Mouse (Mus musculus): ENCODE data around the gene Vwa7. TPM values are rescaled to one million over a fixed set of nuclear protein-coding genes. Genes with fewer than 3 reads are reported as not detected.

The Vwa7 gene
- polyA plus RNA-seq, 1 experiment from 2014 or later: 0.14 TPM

GRCm38 (mm10) chr17:35043794-35044193, 27.4 kb downstream of the Vwa7 start:
- Histone ChIP-seq H3K4me1 (peaks cover 13% of the 10 kb centered on the region; the same call in 1 of the 2 replicates), H3K36me3 (no peaks in the 10 kb centered on the region), H3K4me3 (no peak overlapping the region), H3K9me3 (no peaks in the 10 kb centered on the region), H3K27ac (replicated peaks) (no peak overlapping the region), H3K9ac (replicated peaks) (no peak overlapping the region), H3K27me3 (no peaks in the 10 kb centered on the region), H3K4me2 (replicated peaks) (no peak overlapping the region)
- no peak for ATAC-seq (replicated peaks)
- 89% methylated on average over 4 of the region's 4 CpGs for WGBS

DNA sequence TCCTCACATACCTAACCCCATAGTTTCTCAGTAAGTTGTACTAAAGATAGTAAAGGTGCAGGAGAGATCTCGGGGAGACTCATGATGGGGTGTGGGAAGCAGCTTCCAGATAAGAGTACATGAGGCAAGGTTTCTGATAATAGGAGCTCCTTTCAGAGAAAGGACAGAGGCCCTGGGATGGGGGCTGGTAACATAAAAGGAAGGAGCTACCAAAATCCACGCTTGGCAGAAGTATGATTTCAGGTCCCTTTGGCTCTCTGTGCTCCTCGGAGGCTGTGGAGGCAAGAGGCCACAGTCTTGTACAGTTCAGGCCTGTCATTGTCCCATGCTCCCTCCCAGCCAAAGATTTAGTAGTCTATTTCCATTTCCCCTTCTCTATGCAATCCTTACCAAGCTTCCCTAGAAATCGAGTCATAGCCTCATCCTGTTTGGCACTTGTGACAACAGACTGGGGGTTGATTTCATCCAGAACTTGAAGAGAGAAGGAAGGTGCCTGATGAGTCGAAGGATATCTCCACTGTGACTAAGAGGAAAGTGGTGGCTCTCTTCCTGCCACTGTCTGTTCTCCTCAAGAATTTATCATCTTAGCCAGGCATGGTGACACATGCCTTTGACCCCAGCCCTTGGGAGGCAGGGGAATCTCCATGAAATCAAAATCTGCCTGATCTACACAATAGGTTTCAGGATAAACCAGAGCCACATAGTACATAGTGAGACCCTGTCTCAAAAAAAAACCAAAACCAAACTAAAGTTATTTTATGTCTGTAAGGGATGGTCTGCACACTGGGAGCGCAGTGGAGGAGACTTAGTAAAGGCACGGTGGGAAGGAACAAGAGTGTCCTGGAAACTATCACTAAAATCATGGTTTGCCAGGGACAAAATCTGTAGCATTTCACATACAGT, 28.8 kb downstream of the Vwa7 start:
- Histone ChIP-seq H3K27ac (replicated peaks) (no peak overlapping the region), H3K9me3 (no peaks in the 10 kb centered on the region), H3K4me2 (replicated peaks) (peak overlapping the region; percentile 84), H3K27me3 (no peaks in the 10 kb centered on the region), H3K9ac (replicated peaks) (no peak overlapping the region; the same call in 1 of the 2 replicates), H3K4me3 (peak overlapping the region; percentile 48), H3K4me1 (peaks cover 24% of the 10 kb centered on the region), H3K36me3 (no peaks in the 10 kb centered on the region)
- ATAC-seq (replicated peaks): no peak
- 87% methylated on average over 7 of the region's 7 CpGs for WGBS

DNA sequence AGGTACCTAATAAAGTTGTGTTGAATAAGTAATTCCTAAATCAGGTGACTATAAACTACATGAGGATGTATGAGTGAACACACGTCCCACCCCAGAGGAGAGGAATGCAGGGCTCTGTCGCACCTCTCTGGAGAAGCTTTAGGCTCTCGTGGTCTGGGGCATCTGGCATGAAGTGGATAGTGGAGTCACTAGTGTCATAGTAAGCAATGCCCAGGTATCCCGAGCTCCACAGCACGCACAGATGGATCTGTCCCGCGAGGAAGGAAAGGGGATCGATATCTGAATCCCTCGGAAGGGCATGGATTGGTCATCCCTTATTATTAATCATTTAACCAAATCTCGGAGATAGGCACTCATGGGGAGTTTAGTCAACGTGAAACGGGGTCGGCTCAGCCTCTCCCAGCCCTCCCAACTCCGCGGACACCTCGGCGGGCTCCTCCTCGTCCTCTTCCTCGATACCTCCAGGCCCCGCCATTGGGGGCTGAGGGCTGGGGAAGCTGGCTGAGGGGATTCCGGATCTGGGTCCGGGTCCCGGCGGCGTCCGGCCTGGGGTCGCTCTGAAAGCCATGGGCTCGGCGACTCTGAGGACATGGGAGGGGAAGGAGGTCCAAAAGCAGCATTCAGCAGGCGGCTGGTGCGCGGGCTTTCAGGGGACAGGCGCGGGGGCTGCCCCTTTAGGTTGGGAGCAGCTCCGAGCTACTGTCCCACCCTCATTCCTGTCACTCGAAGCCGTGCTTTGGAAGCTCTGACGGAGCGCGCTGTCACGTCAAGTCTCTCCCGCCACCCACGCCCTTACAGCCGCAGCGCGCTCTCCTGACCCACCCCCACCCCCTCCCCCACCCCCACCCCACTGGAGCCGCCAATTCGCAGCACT, 29.7 kb downstream of the Vwa7 start:
- peak overlapping the region; percentile 48 for H3K4me3 ChIP-seq
- 6% methylated on average over 48 of the region's 48 CpGs for WGBS
- ATAC-seq (replicated peaks): peak; percentile 79
- no peaks in the 10 kb centered on the region for H3K27me3 ChIP-seq
- no peaks in the 10 kb centered on the region for H3K36me3 ChIP-seq
- peaks cover 30% of the 10 kb centered on the region for H3K4me1 ChIP-seq
- peak overlapping the region; percentile 84 for H3K4me2 ChIP-seq (replicated peaks)
- no peaks in the 10 kb centered on the region for H3K9me3 ChIP-seq
- H3K27ac ChIP-seq (replicated peaks): peak overlapping the region; percentile 63
- H3K9ac ChIP-seq (replicated peaks): peak overlapping the region; percentile 65

GRCm38 (mm10) chr17:35046681-35047455, 30.5 kb downstream of the Vwa7 start, which contains the start of gene Msh5:
Gene Msh5, minus strand, starts transcription at chr17:35046745.
- H3K4me2 ChIP-seq (replicated peaks): peak within 1 kb of the TSS; percentile 84
- peak; percentile 99 for ATAC-seq (replicated peaks)
- peak within 1 kb of the TSS; percentile 65 for H3K9ac ChIP-seq (replicated peaks)
- peak within 1 kb of the TSS; percentile 48 for H3K4me3 ChIP-seq
- no peaks in the 10 kb centered on the region for H3K36me3 ChIP-seq
- WGBS: 3% methylated on average over 33 of the region's 33 CpGs
- H3K27me3 ChIP-seq: no peaks in the 10 kb centered on the region
- H3K4me1 ChIP-seq: peaks cover 38% of the 10 kb centered on the region
- H3K9me3 ChIP-seq: no peaks in the 10 kb centered on the region
- peak within 1 kb of the TSS; percentile 63 for H3K27ac ChIP-seq (replicated peaks)

- Histone ChIP-seq H3K36me3 (0 out of 2 replicates have a peak, but pooled peaks cover under 1% of the 10 kb centered on the region), H3K4me1 (peaks cover 44% of the 10 kb centered on the region), H3K4me3 (no peak overlapping the region), H3K4me2 (replicated peaks) (no peak overlapping the region), H3K27me3 (no peaks in the 10 kb centered on the region), H3K27ac (replicated peaks) (peak overlapping the region; percentile 7; the same call in 1 of the 2 replicates), H3K9ac (replicated peaks) (no peak overlapping the region), H3K9me3 (no peaks in the 10 kb centered on the region)
- WGBS: 63% methylated on average over 1 of the region's 1 CpGs
- ATAC-seq (replicated peaks): no peak
Measured at GRCm38 (mm10) chr17:35047688-35048087, 31.3 kb downstream of the Vwa7 start.

DNA sequence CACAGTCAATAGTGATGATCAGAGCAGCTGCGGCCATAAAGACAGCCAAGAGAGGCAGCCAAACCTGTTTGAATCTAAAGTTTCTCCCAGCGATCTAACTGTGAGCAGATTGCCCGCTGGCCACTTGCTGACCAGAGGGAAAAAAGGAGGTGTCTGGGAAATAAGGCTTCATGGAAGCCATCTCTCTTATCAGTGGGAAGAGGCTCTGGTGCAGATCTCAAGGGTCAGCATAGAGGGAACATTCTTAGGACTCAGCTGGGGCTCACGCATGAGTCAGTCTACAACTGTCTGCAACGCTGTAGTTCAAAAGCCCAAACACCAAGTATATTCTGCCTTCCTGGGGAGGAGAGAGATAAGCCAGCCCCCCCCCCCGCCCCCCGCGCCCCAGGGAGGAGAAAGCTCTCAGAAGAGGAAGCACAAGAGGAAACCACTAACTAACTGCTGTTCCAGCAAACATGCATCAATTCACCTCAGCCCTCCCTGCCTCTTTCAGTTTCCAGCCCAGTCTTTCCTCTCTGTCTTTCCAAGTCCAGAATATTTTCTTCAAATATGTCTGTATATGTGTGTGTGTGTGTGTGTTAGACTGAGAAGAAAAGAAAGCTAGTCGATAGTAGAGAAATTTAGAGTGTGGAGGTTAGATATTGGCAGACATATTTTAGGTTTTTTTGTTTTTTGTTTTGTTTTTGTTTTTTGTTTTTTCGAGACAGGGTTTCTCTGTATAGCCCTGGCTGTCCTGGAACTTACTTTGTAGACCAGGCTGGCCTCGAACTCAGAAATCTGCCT, 32.0 kb downstream of the Vwa7 start:
- Histone ChIP-seq H3K4me1 (peaks cover 44% of the 10 kb centered on the region), H3K27ac (replicated peaks) (peak overlapping the region; percentile 7; the same call in 1 of the 2 replicates), H3K36me3 (0 out of 2 replicates have a peak, but pooled peaks cover 4% of the 10 kb centered on the region), H3K9ac (replicated peaks) (no peak overlapping the region), H3K4me2 (replicated peaks) (no peak overlapping the region), H3K9me3 (no peaks in the 10 kb centered on the region), H3K27me3 (no peaks in the 10 kb centered on the region), H3K4me3 (no peak overlapping the region)
- ATAC-seq (replicated peaks): no peak
- WGBS: 46% methylated on average over 11 of the region's 11 CpGs

DNA sequence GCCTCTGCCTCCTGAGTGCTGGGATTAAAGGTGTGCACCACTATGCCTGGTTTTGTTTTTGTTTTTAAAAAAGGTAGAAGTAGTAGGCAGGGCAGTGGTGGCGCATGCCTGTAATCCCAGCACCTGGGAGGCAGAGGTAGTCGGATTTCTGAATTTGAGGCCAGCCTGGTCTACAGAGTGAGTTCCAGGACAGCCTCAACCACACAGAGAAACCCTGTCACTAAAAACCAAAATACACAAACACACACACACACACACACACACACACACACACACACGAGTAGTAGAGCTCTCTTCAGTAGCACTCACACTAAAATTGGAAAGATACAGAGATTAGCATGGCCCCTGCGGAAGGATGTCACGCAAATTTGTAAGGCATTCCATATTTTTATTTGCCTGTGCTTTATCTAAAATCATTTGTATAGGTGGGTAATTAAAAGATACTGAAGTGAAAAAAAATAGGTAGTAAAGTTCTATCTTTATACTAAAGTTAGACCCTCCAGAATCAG, 32.6 kb downstream of the Vwa7 start:
- no peaks in the 10 kb centered on the region for H3K9me3 ChIP-seq
- WGBS: 80% methylated on average over 5 of the region's 5 CpGs
- no peak overlapping the region for H3K4me2 ChIP-seq (replicated peaks)
- peak overlapping the region; percentile 81; the same call in 1 of the 2 replicates for H3K27ac ChIP-seq (replicated peaks)
- H3K4me1 ChIP-seq: peaks cover 44% of the 10 kb centered on the region
- no peaks in the 10 kb centered on the region for H3K27me3 ChIP-seq
- no peak overlapping the region for H3K9ac ChIP-seq (replicated peaks)
- H3K4me3 ChIP-seq: no peak overlapping the region
- ATAC-seq (replicated peaks): no peak
- H3K36me3 ChIP-seq: peaks cover 7% of the 10 kb centered on the region; the same call in 1 of the 2 replicates

GRCm38 (mm10) chr17:35049561-35050016, 33.2 kb downstream of the Vwa7 start, which contains the start of gene Clic1:
Gene Clic1, plus strand, starts transcription at chr17:35049966.
- 4% methylated on average over 11 of the region's 11 CpGs for WGBS
- H3K4me1 ChIP-seq: peaks cover 44% of the 10 kb centered on the region
- no peaks in the 10 kb centered on the region for H3K27me3 ChIP-seq
- H3K4me3 ChIP-seq: peak within 1 kb of the TSS; percentile 43
- H3K27ac ChIP-seq (replicated peaks): peak within 1 kb of the TSS; percentile 81
- H3K9me3 ChIP-seq: no peaks in the 10 kb centered on the region
- no peak for ATAC-seq (replicated peaks)
- H3K4me2 ChIP-seq (replicated peaks): peak within 1 kb of the TSS; percentile 58
- peaks cover 12% of the 10 kb centered on the region for H3K36me3 ChIP-seq
- peak within 1 kb of the TSS; percentile 48 for H3K9ac ChIP-seq (replicated peaks)

DNA sequence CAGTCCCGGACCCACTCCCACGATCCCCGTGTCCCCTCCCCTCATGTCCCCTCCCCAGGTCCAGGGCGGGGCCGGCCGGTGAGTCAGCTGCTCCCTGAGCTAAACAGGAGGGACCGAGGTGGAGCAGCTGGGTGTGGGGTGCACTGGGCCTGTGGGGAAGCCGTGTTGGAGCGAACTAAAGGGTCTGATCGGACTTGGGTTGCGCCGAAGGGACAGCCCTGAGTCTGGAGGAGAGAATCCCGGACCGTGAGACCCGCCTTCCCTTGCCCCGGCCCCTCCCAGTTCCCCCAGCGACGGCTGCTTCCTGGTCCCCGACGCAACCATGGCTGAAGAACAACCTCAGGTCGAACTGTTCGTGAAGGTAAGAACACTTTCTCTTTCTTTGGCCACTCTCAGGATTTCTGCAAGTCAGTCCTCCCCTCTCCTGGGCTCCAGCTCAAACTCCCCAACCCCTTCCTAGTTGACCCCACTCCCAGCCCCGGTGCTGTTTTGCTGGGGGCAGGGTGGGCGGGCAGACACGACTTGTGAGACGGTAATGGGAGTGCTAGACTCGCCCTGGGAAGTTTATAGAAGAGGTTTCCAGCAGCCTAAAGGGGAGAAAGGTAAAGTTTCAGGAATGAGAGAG, 33.9 kb downstream of the Vwa7 start:
- under 1% methylated on average over 27 of the region's 27 CpGs for WGBS
- H3K4me1 ChIP-seq: peaks cover 44% of the 10 kb centered on the region
- peak overlapping the region; percentile 43 for H3K4me3 ChIP-seq
- peak overlapping the region; percentile 48 for H3K9ac ChIP-seq (replicated peaks)
- peak overlapping the region; percentile 58 for H3K4me2 ChIP-seq (replicated peaks)
- H3K27me3 ChIP-seq: no peaks in the 10 kb centered on the region
- H3K9me3 ChIP-seq: no peaks in the 10 kb centered on the region
- ATAC-seq (replicated peaks): no peak
- H3K36me3 ChIP-seq: peaks cover 12% of the 10 kb centered on the region
- peak overlapping the region; percentile 81 for H3K27ac ChIP-seq (replicated peaks)
